Mouse (Mus musculus): Measurements from ENCODE around the gene Tubb5.

GRCm38 (mm10) chr17:35868961-35869345 lies 30.8 kb upstream of the Tubb5 start:
- TF ChIP-seq TAL1 (IDR thresholded peaks at IDR 0.05; ENCODE audit: low read length) (no peak), GATA1 (IDR thresholded peaks at IDR 0.05; ENCODE audit: low read length) (no peak)
